Mouse (Mus musculus): ENCODE measurements around the gene Il34. TPM values are rescaled to one million over a fixed set of nuclear protein-coding genes. Genes with fewer than 3 reads are reported as not detected.

Gene Il34
- polyA plus RNA-seq, 1 experiment, result 8.6 TPM

- Histone ChIP-seq H3K36me3 (ENCODE audit: control insufficient read depth, insufficient read depth) (no peaks in the 10 kb centered on the region), H3K79me3 (ENCODE audit: low read depth) (no peaks in the 10 kb centered on the region), H3K4me3 (ENCODE audit: insufficient read depth, poor library complexity, severe bottlenecking) (no peak overlapping the region), H3K27me3 (ENCODE audit: control insufficient read depth, insufficient read depth, insufficient read length) (no peaks in the 10 kb centered on the region), H3K79me2 (ENCODE audit: control insufficient read depth, insufficient read depth) (no peaks in the 10 kb centered on the region), H3ac (ENCODE audit: control insufficient read depth, insufficient read length, low read depth) (no peak overlapping the region)
- TF ChIP-seq CEBPB (IDR thresholded peaks at IDR 0.05; ENCODE audit: low read depth), result no peak
Observed at GRCm38 (mm10) chr8:110695431-110695830, 110.3 kb downstream of the Il34 start.

- Histone ChIP-seq H3K79me2 (ENCODE audit: control insufficient read depth, insufficient read depth) (no peaks in the 10 kb centered on the region), H3K36me3 (ENCODE audit: control insufficient read depth, insufficient read depth) (no peaks in the 10 kb centered on the region), H3K27me3 (ENCODE audit: control insufficient read depth, insufficient read depth, insufficient read length) (no peaks in the 10 kb centered on the region), H3K4me3 (ENCODE audit: insufficient read depth, poor library complexity, severe bottlenecking) (no peak overlapping the region), H3K79me3 (ENCODE audit: low read depth) (no peaks in the 10 kb centered on the region), H3ac (ENCODE audit: control insufficient read depth, insufficient read length, low read depth) (no peak overlapping the region)
- no peak for TF ChIP-seq FOSL1 (IDR thresholded peaks at IDR 0.05; ENCODE audit: insufficient read depth, low read length, poor library complexity, severe bottlenecking)
- no peak for TF ChIP-seq CEBPB (IDR thresholded peaks at IDR 0.05; ENCODE audit: low read depth)
- no peak for TF ChIP-seq MYOD1 (IDR thresholded peaks at IDR 0.05; ENCODE audit: control insufficient read depth, insufficient read length, low read depth)
- TF ChIP-seq USF1 (IDR thresholded peaks at IDR 0.05; ENCODE audit: low read depth), result no peak
- TF ChIP-seq MYOG (IDR thresholded peaks at IDR 0.05; ENCODE audit: control insufficient read depth, extremely low read depth, insufficient read length), result no peak
Observed at GRCm38 (mm10) chr8:110694826-110695225, 110.9 kb downstream of the Il34 start.

GRCm38 (mm10) chr8:110694226-110694625 lies 111.5 kb downstream of the Il34 start:
- H3K36me3 ChIP-seq (ENCODE audit: control insufficient read depth, insufficient read depth), result no peaks in the 10 kb centered on the region
- H3ac ChIP-seq (ENCODE audit: control insufficient read depth, insufficient read length, low read depth), result no peak overlapping the region
- no peaks in the 10 kb centered on the region for H3K27me3 ChIP-seq (ENCODE audit: control insufficient read depth, insufficient read depth, insufficient read length)
- no peaks in the 10 kb centered on the region for H3K79me2 ChIP-seq (ENCODE audit: control insufficient read depth, insufficient read depth)
- H3K4me3 ChIP-seq (ENCODE audit: insufficient read depth, poor library complexity, severe bottlenecking), result no peak overlapping the region
- TF ChIP-seq MYOD1 (IDR thresholded peaks at IDR 0.05; ENCODE audit: control insufficient read depth, insufficient read length, low read depth) (no peak), MAX (IDR thresholded peaks at IDR 0.05) (no peak), CEBPB (IDR thresholded peaks at IDR 0.05; ENCODE audit: low read depth) (no peak), USF1 (IDR thresholded peaks at IDR 0.05; ENCODE audit: low read depth) (no peak), MYOG (IDR thresholded peaks at IDR 0.05; ENCODE audit: control insufficient read depth, extremely low read depth, insufficient read length) (no peak), CTCF (IDR thresholded peaks at IDR 0.05; ENCODE audit: control insufficient read depth, insufficient read depth, insufficient read length) (no peak), FOSL1 (IDR thresholded peaks at IDR 0.05; ENCODE audit: insufficient read depth, low read length, poor library complexity, severe bottlenecking) (no peak)
- no peaks in the 10 kb centered on the region for H3K79me3 ChIP-seq (ENCODE audit: low read depth)

Other genes starting within 250 kb of the Il34 start
- 22.2 TPM for gene Vac14, start 187.3 kb downstream of the Il34 start, polyA plus RNA-seq (2012; fragmentation: generic; extraction: Trizol)
- gene Mtss1l, start 84.4 kb downstream of the Il34 start, polyA plus RNA-seq (2012; fragmentation: generic; extraction: Trizol), result 26.1 TPM
- 36.9 TPM for gene Cog4, start 40.7 kb upstream of the Il34 start, polyA plus RNA-seq (2012; fragmentation: generic; extraction: Trizol)
- 91.8 TPM for gene Sf3b3, start 40.9 kb upstream of the Il34 start, polyA plus RNA-seq (2012; fragmentation: generic; extraction: Trizol)
- 6.4 TPM for gene Fuk, start 96.6 kb upstream of the Il34 start, polyA plus RNA-seq (2012; fragmentation: generic; extraction: Trizol)
- 23.3 TPM for gene St3gal2, start 114.0 kb upstream of the Il34 start, polyA plus RNA-seq (2012; fragmentation: generic; extraction: Trizol)
- gene Ddx19a, start 191.9 kb upstream of the Il34 start, polyA plus RNA-seq (2012; fragmentation: generic; extraction: Trizol), result 44.0 TPM
- gene Ddx19b, start 225.8 kb upstream of the Il34 start, polyA plus RNA-seq (2012; fragmentation: generic; extraction: Trizol), result 5.6 TPM
- gene Aars, start 227.2 kb upstream of the Il34 start, polyA plus RNA-seq (2012; fragmentation: generic; extraction: Trizol), result 152 TPM